Mouse (Mus musculus): Measurements from ENCODE around the gene Axin2.
"Not testable (repeated sequence)": the region's sequence is repeated elsewhere in the genome, so short reads cannot be mapped to it uniquely, and the experiment has no call there.

DNA sequence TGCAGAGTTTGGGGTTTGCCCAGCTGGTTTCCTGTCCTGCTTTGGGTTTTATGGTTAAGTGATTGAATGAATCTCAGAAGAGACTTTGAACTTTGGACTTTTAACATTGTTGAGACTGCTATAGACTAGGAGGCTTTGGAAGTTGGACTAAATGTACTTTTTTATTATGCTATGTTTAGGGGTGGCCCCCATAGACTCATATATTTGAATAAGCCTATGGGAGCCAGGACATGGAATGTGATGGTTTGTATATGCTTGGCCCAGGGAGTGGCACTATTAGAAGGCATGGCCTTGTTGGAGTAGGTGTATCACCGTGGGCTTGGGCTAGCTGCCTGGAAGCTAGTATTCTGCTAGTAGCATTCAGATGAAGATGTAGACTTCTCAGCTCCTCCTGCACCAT is 48.9 kb upstream of the Axin2 start:
- TF ChIP-seq CTCF (IDR thresholded peaks at IDR 0.05); POLR2A (IDR thresholded peaks at IDR 0.05; ENCODE audit: insufficient read depth, low read depth, low read length); EP300 (IDR thresholded peaks at IDR 0.05; ENCODE audit: insufficient read depth, low read depth, low read length): not testable (repeated sequence)

Measured in heart, adult 2 months (tissue).